Mouse (Mus musculus): ENCODE results near the gene Nek10.
A peak's percentile ranks its signal among the peaks of the same experiment; 100 is the strongest.
"Not testable (repeated sequence)": the region's sequence is repeated elsewhere in the genome, so short reads cannot be mapped to it uniquely, and the experiment has no call there.

The Nek10 gene

DNA sequence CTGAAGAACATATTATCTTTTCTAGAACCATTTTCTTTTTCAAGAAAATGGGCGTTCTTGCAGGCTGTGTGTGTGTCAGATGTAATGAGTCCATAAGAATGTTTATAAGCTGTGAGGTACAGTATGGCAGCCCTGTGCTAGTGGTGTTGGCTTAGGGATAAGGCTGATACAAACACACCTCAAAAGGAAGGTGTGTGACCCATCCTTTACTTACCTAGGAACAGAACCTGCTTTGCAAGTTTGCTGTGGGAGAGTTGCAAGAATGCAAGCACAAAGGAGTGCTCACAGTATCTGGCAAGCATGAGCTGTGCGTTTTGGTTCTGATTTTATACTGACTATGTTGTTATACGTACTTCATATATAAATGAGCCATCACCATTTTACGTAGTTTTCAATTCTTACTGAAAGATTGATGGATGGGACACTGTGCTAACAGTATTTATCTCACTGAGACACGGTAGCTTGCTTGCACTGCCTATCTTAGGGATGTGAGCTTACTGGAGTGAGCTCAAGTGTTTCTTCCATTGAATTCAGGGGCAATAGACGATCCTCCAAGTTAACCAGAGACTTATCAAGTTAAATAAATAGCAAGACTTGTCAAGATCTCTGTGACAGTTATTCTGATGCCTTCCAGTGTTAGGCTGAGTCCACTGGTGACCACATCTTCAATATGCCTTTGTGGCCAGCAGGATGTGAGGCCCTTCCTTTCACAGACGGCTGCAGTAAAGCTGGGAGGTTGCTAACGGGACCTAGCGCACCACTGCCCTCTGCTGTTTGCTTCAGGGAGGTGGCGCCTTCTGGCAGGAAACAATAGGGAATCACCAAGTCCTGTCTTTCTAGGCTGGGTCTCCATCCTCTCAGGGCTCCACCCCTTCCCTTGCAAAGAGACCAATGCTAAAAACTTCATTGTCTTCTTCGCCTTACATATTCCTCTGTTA, 181.8 kb downstream of the Nek10 start:
- DNase-seq (ENCODE audit: low read depth, low spot score) = peak; percentile 77

DNA sequence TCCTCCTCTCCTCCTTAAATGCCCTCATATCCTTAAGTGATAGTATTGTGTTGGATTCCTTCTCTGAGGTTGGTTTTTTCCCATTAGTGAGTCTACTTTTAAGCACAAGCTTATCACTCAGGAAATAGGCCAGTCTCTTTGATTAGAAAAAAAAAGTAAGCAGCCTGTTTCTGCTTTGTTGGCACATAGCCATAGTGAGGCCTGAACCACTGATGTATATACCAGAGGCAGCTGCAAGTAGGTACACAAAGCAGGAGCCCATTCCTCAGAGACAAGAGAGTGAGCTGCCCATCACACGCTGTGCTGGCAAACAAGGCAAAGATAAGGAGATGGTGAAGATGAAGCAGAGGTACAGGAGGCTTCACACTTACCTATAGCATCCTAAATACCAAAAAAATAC, 184.2 kb downstream of the Nek10 start:
- DNase-seq (ENCODE audit: low read depth, low spot score) = no peak

DNA sequence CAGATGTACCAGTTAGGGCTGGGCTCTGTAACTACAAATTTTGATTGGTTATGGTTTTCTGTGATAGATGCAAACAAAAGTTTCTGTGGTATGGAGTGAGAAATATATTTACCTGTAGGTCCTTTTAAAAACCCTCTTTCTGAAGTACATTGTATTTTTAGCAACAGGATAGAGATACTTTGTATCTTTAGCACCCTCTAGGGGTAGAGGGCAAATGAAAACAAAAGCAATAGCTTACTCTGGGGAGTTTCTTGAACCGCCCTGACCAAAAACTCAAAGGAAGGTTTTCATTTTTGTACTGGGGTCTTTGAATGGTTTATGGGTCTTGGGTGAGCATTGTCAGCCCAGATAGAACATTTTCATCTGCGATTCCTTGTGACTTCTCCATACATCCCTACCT, 188.4 kb downstream of the Nek10 start:
- DNase-seq (ENCODE audit: low read depth, low spot score) = no peak

DNA sequence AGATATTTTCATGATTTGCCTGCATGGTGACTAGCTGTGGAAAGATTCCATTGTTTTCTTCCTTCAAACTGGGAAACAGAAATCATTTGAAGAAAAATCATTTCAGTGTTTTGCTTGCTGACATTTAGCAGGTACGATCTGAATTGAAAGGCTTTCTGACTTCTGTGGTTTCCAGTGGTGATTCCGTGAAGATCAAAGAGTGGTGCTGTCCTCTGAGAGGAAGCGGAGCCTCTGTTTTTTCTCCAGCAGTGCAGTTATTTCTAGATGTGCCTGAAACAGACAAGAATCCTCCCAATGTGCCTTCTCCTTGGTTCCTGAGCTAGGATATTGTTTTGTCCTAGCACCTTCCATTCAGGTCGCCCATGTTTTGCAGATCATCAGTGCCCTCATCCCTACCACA, 208.2 kb downstream of the Nek10 start:
- DNase-seq (ENCODE audit: low read depth, low spot score) = no peak

DNA sequence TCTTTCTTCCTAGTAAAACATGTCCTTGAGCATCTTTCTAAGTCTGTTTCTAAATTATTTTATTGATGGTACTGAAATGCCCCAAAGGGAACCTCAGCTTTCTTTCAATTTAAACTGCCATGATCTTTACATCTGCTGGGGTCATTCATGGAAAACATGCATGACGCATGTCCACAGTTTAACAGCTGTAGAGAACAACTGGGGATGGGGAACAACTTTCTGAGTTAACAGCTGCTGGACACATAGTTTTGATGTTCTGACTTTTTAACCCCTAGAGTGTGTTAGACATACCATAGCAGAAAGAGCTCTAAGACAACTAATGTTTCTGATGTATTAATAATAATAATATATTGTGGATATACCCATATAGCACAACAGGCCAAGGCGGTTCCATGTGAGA, 211.6 kb downstream of the Nek10 start:
- no peak for DNase-seq (ENCODE audit: low read depth, low spot score)

DNA sequence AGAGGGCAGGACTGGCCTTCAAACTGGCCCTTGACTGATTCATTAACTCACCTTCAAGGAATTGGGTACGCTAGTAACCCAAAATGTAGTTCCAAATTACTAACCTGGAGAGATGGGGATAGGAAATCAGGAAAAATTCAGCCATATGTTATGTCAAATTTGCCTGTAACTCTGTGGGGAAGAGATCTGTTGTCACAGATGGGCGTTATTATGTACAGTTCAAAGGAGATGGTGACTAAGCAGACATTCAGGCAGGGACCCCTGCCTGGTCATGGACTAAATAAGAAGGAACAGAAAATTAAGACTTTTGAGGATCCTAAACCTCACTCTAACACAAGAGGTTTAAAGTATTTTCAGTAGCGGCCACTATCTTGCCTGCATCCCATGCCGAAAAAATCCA, 227.4 kb downstream of the Nek10 start:
- DNase-seq (ENCODE audit: low read depth, low spot score) = not testable (repeated sequence)

DNA sequence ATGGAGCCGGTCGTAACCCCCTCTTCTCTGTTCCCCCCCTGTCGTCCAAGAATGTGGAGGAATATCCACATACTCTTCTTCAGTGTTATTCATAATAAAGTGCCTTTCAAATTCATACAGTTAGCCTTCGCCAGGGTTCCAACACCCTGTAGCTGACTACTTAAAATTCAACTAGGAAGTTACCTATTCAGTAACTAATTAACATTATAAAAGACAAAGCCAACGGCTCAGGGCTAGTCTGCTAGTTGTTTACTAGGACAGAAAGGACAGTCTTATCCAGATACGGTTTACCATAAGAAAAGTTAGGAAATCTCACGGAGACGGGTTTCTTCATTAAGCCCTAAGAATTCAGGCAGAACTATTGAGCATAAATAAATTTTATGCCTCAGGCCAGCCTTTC, 231.4 kb downstream of the Nek10 start:
- DNase-seq (ENCODE audit: low read depth, low spot score) = not testable (repeated sequence)

DNA sequence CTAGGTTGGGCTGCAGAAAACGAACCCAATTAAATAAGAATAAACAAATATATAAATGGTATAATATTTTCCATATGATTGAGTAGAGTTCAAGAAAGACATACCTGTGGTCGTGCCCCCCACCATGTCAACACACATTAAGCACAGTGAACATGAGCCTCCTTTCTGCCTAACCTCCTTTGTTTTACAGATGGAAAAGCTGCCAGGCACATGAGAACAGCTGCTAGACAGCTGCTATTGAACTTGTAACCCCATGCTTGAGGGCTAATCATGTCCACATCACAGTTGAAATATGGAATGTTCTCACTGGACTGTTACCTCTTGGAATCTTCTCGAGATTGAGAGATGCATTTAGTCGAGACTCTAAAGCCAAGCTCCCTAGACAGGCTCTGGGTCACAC, 245.0 kb downstream of the Nek10 start:
- no peak for DNase-seq (ENCODE audit: low read depth, low spot score)

DNA sequence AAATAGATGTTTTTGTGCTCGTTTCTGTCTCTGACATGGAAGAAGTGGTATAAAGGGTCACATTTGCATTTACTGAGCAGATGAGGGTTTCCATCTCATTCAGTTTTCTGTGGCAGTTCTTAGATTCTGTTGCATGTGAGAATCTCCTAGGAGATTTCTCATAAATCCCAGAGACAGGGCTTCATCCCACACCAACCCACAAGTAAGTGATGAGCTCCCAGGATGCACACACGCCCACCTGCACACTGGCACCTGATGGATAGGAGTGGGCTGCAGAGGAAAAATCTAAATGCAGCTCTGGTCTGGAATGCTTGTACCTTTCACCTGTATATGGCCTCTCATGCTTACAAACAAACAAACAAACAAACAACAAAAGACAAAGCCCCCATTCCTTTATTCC, 258.3 kb downstream of the Nek10 start:
- DNase-seq (ENCODE audit: low read depth, low spot score) = no peak
